Mouse (Mus musculus) urinary bladder, postnatal 0 days (tissue): ENCODE measurements around the gene Prss23. TPM values are rescaled to one million over a fixed set of nuclear protein-coding genes. Genes with fewer than 3 reads are reported as not detected.

Source experiments
- polyA plus RNA-seq: library from polyadenylated mRNA; unstranded; fragments of >200 nt; fragmentation: Nextera tagmentation; extraction: Ambion mirVana; gene quantifications from 2 replicates; pipeline ENCODE4 v1.2.1, GENCODE M21; 2015

Gene Prss23
- 173 and 224 TPM in 2 replicates for polyA plus RNA-seq

GRCm38 (mm10) chr7:89526731-89527429 is at the start of gene Prss23:
Gene Prss23 (minus strand): TSS chr7:89527187.

Other genes starting within 250 kb of the Prss23 start
- gene Tmem135, start 123.0 kb downstream of the Prss23 start, polyA plus RNA-seq, result 17.5 and 18.9 TPM in 2 replicates
- gene Fzd4, start 122.8 kb downstream of the Prss23 start, polyA plus RNA-seq, result 6.1 and 6.7 TPM in 2 replicates
- 7.4 and 7.5 TPM in 2 replicates for gene Me3, start 105.2 kb upstream of the Prss23 start, polyA plus RNA-seq